Mouse (Mus musculus) cerebellum, adult 2 months (tissue): ENCODE data around the gene Krtap28-13.

Source experiments
- CTCF ChIP-seq: fragments of 200-500 bp; IDR thresholded peaks from 2 replicates; pipeline ENCODE4 v1.5.1; 2011; ENCODE audit warnings: low read depth, mild to moderate bottlenecking, control low read depth, low read length, moderate library complexity, borderline replicate concordance; ENCODE audit not compliant: insufficient read depth
- POLR2A ChIP-seq: fragments of 200-500 bp; IDR thresholded peaks from 2 replicates; pipeline ENCODE4 v1.6.1; 2011; ENCODE audit warnings: low read length, control low read depth, borderline replicate concordance; ENCODE audit not compliant: insufficient read depth

- no peak for TF ChIP-seq POLR2A
- no peak for TF ChIP-seq CTCF
These were observed at the start of gene Krtap28-13 for GRCm38 (mm10) chr1:83060643-83061042.
